Mouse (Mus musculus): Measurements from ENCODE around the gene Cep128. TPM values are rescaled to one million over a fixed set of nuclear protein-coding genes. Genes with fewer than 3 reads are reported as not detected.
A peak's percentile ranks its signal among the peaks of the same experiment; 100 is the strongest.

Gene Cep128
- total and polyA plus RNA-seq, 3 experiments = 12.7 to 40.1 (median 23.3) TPM

GRCm38 (mm10) chr12:91400232-91401048 lies 16.2 kb upstream of the Cep128 start (continued):
- TF ChIP-seq NELFE (IDR thresholded peaks at IDR 0.05; ENCODE audit: low read depth, low read length) (no peak), TBP (IDR thresholded peaks at IDR 0.05; ENCODE audit: low read depth, low read length) (no peak), USF1 (IDR thresholded peaks at IDR 0.05; ENCODE audit: low read depth, low read length) (no peak), GATA1 (IDR thresholded peaks at IDR 0.05; ENCODE audit: low read depth, low read length) (no peak), ZNF384 (IDR thresholded peaks at IDR 0.05; ENCODE audit: low read depth, low read length) (no peak), UBTF (IDR thresholded peaks at IDR 0.05; ENCODE audit: borderline replicate concordance, insufficient read depth, low read depth, low read length) (no peak), SIN3A (IDR thresholded peaks at IDR 0.05; ENCODE audit: low read length) (no peak), TAL1 (IDR thresholded peaks at IDR 0.05; ENCODE audit: low read length) (no peak), MXI1 (IDR thresholded peaks at IDR 0.05; ENCODE audit: low read depth, low read length) (no peak), ZC3H11A (IDR thresholded peaks at IDR 0.05; ENCODE audit: low read depth, low read length) (peak; percentile 74), RAD21 (IDR thresholded peaks at IDR 0.05; ENCODE audit: low read depth, low read length) (peak; percentile 79)

- TF ChIP-seq MXI1 (IDR thresholded peaks at IDR 0.05; ENCODE audit: low read depth, low read length) (no peak), CHD1 (IDR thresholded peaks at IDR 0.05; ENCODE audit: low read depth, low read length) (0 out of 2 replicates have a peak, but pooled peaks have one; percentile 47), SIN3A (IDR thresholded peaks at IDR 0.05; ENCODE audit: low read length) (peak; percentile 31; the same call in 1 of the 2 replicates), ZC3H11A (IDR thresholded peaks at IDR 0.05; ENCODE audit: low read depth, low read length) (no peak), MAZ (IDR thresholded peaks at IDR 0.05; ENCODE audit: low read depth, low read length) (0 out of 2 replicates have a peak, but pooled peaks have one; percentile 49), MYC (IDR thresholded peaks at IDR 0.05; ENCODE audit: low read depth, low read length) (0 out of 2 replicates have a peak, but pooled peaks have one; percentile 29), NELFE (IDR thresholded peaks at IDR 0.05; ENCODE audit: low read depth, low read length) (peak; percentile 40), CHD2 (IDR thresholded peaks at IDR 0.05; ENCODE audit: low read length) (no peak), ZMIZ1 (IDR thresholded peaks at IDR 0.05; ENCODE audit: low read depth, low read length) (peak; percentile 84; the same call in 1 of the 2 replicates), CTCF (IDR thresholded peaks at IDR 0.05 in 2 of 3, conservative IDR thresholded peaks at IDR 0.05 in 1 of 3; ENCODE audit: control insufficient read depth in 1 of 3, insufficient read depth in 1 of 3, low read depth in 2 of 3, low read length in 3 of 3, poor library complexity in 1 of 3, severe bottlenecking in 1 of 3) (peak in 1 of 3 experiments; percentile 1; a peak in 1 of 6 replicates), MEF2A (IDR thresholded peaks at IDR 0.05; ENCODE audit: extremely low read depth, insufficient replicate concordance, low read depth, low read length, poor library complexity, severe bottlenecking) (no peak), HCFC1 (IDR thresholded peaks at IDR 0.05; ENCODE audit: low read depth, low read length) (no peak)
- Histone ChIP-seq H3K36me3 (ENCODE audit: control insufficient read depth in 1 of 2, insufficient read depth in 2 of 2, low read length in 2 of 2) (peaks cover 2 to 13% of the 10 kb centered on the region in 2 experiments), H3K27ac (ENCODE audit: control insufficient read depth, low read depth, low read length) (peak overlapping the region; percentile 80), H3K9ac (ENCODE audit: control insufficient read depth, low read depth, low read length, poor library complexity, severe bottlenecking) (peak overlapping the region; percentile 77), H3K4me3 (ENCODE audit: control insufficient read depth in 1 of 2, insufficient read depth in 1 of 2, low read depth in 2 of 2, low read length in 2 of 2) (peak overlapping the region; percentile 56 to 78), H3K9me3 (replicated peaks; ENCODE audit: insufficient read depth, low read length) (no peaks in the 10 kb centered on the region), H3K27me3 (ENCODE audit: control insufficient read depth in 1 of 2, insufficient read depth in 2 of 2, low read length in 2 of 2) (no peaks in the 10 kb centered on the region), H3K4me1 (ENCODE audit: control insufficient read depth in 1 of 2, insufficient read depth in 2 of 2, low read length in 2 of 2) (peaks cover 0 to 6% of the 10 kb centered on the region in 2 experiments; a peak in 2 of 4 replicates), H3K79me2 (ENCODE audit: control insufficient read depth, insufficient read depth, low read length, poor library complexity) (peaks cover 12% of the 10 kb centered on the region)
- DNase-seq (ENCODE audit: low read depth, low spot score) = peak; percentile 87
Observed at GRCm38 (mm10) chr12:91383516-91384264, 519 bp downstream of the Cep128 start.
